Mouse (Mus musculus): ENCODE measurements around the gene Slc9a9. TPM values are rescaled to one million over a fixed set of nuclear protein-coding genes. Genes with fewer than 3 reads are reported as not detected.

Slc9a9 gene
- polyA plus RNA-seq, 1 experiment from 2014 or later = 6.7 TPM

DNA sequence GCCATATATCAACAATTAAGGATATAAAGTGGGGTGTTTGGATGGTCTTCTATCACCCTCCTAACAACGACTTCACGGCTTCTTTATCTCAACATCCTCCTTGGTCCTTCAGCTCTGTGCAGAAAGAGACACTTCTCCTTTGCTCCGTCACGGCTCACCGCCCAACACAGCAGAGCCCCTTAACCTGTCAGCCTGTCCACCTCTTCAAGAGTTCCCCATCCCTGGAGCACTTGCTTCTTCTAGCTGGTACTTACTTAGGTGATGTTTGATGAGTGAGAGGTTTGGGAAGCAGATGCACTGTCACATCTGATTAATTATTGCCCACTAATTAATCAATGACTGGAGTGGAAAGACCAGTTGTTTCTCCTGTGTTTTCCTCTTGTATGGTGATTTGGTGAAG lies 213.7 kb downstream of the Slc9a9 start:
- 88% methylated on average over 5 of the region's 5 CpGs for WGBS
- Histone ChIP-seq H3K36me3 (ENCODE audit: control insufficient read depth, insufficient read depth, low read length) (no peaks in the 10 kb centered on the region), H3K27ac (replicated peaks; ENCODE audit: low read depth, low read length) (no peak overlapping the region), H3K27me3 (ENCODE audit: control insufficient read depth, insufficient read depth, low read length) (no peaks in the 10 kb centered on the region), H3K9me3 (ENCODE audit: control insufficient read depth, low read length) (no peaks in the 10 kb centered on the region), H3K4me2 (ENCODE audit: low read length) (no peak overlapping the region), H3K4me1 (ENCODE audit: control insufficient read depth, insufficient read depth, low read length) (no peaks in the 10 kb centered on the region), H3K9ac (replicated peaks; ENCODE audit: low read length) (no peak overlapping the region), H3K4me3 (replicated peaks; ENCODE audit: low read depth, low read length) (no peak overlapping the region)
- ATAC-seq (ENCODE audit: low FRiP score, low TSS enrichment) (no peak), DNase-seq (no peak)

DNA sequence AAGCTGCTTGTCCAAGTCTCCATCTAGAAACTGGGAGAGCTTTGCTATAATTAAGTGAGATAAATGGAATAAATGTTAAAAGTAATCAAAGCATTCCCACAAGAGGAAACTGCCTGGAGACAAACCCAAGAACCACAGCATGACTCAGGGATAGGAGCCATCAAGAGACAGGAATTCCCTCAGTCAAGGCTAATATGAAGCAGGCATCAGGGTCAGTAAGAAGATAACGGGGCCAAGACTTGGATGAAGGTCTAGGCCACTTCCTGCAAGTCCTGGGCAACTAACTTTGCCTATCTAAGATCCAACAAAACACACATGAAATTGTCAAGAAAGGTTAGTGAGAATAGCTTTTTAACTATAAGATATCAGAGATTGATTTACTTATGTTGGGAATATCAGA lies 215.4 kb downstream of the Slc9a9 start:
- H3K9me3 ChIP-seq (ENCODE audit: control insufficient read depth, low read length) = no peaks in the 10 kb centered on the region
- 91% methylated on average over 1 of the region's 1 CpGs for WGBS
- DNase-seq (no peak), ATAC-seq (ENCODE audit: low FRiP score, low TSS enrichment) (no peak)
- no peak overlapping the region for H3K4me3 ChIP-seq (replicated peaks; ENCODE audit: low read depth, low read length)
- H3K27ac ChIP-seq (replicated peaks; ENCODE audit: low read depth, low read length) = no peak overlapping the region
- no peaks in the 10 kb centered on the region for H3K36me3 ChIP-seq (ENCODE audit: control insufficient read depth, insufficient read depth, low read length)
- H3K4me1 ChIP-seq (ENCODE audit: control insufficient read depth, insufficient read depth, low read length) = no peaks in the 10 kb centered on the region
- H3K27me3 ChIP-seq (ENCODE audit: control insufficient read depth, insufficient read depth, low read length) = no peaks in the 10 kb centered on the region
- H3K9ac ChIP-seq (replicated peaks; ENCODE audit: low read length) = no peak overlapping the region
- H3K4me2 ChIP-seq (ENCODE audit: low read length) = no peak overlapping the region

DNA sequence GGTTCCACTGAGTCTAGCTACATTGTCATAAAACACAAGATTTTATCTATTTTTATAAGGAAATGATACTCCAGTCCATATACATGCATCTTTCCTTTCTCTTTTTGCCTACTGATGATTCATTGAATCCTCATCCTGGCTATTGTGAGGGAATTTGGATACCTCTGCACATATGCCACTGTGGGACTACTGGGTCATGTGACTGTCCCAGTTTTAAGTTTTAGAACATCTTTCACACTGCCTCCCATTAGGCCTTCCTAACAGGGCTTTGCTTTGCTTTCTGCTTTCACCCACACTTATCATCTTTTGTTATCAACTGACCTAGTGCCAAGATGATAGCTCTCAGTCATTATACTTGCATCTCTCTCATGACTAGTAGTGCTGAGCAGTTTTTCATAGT lies 219.9 kb downstream of the Slc9a9 start:
- Histone ChIP-seq H3K9ac (replicated peaks; ENCODE audit: low read length) (no peak overlapping the region), H3K9me3 (ENCODE audit: control insufficient read depth, low read length) (no peaks in the 10 kb centered on the region; the same call in 1 of the 2 replicates), H3K27me3 (ENCODE audit: control insufficient read depth, insufficient read depth, low read length) (no peaks in the 10 kb centered on the region), H3K4me1 (ENCODE audit: control insufficient read depth, insufficient read depth, low read length) (no peaks in the 10 kb centered on the region), H3K4me3 (replicated peaks; ENCODE audit: low read depth, low read length) (no peak overlapping the region), H3K27ac (replicated peaks; ENCODE audit: low read depth, low read length) (no peak overlapping the region), H3K36me3 (ENCODE audit: control insufficient read depth, insufficient read depth, low read length) (no peaks in the 10 kb centered on the region), H3K4me2 (ENCODE audit: low read length) (no peak overlapping the region)
- DNase-seq (no peak), ATAC-seq (ENCODE audit: low FRiP score, low TSS enrichment) (no peak)

DNA sequence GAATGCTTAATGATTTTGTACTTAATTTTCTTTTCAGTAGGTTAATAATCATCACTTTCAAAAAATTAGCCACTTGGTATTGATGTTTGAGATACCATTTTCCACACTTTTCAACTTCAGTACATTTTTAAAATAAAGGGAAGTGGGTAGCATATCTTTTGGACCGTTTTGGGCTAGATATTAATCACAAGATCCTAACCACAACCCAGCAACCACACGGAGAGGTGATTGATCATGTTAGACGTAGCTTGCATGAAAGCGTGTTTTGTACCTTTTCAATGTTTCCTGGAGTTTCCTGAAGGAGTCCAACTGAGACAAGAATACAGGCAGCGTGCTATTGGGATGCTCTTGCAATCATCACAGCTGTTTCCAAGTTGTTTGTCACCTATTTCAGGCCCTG lies 226.2 kb downstream of the Slc9a9 start:
- Histone ChIP-seq H3K27me3 (ENCODE audit: control insufficient read depth, insufficient read depth, low read length) (no peaks in the 10 kb centered on the region), H3K9ac (replicated peaks; ENCODE audit: low read length) (no peak overlapping the region), H3K36me3 (ENCODE audit: control insufficient read depth, insufficient read depth, low read length) (no peaks in the 10 kb centered on the region), H3K4me1 (ENCODE audit: control insufficient read depth, insufficient read depth, low read length) (no peaks in the 10 kb centered on the region), H3K9me3 (ENCODE audit: control insufficient read depth, low read length) (no peaks in the 10 kb centered on the region; the same call in 1 of the 2 replicates), H3K4me2 (ENCODE audit: low read length) (no peak overlapping the region), H3K27ac (replicated peaks; ENCODE audit: low read depth, low read length) (no peak overlapping the region), H3K4me3 (replicated peaks; ENCODE audit: low read depth, low read length) (no peak overlapping the region)
- ATAC-seq (ENCODE audit: low FRiP score, low TSS enrichment) (no peak), DNase-seq (no peak)
- WGBS = 86% methylated on average over 5 of the region's 5 CpGs

DNA sequence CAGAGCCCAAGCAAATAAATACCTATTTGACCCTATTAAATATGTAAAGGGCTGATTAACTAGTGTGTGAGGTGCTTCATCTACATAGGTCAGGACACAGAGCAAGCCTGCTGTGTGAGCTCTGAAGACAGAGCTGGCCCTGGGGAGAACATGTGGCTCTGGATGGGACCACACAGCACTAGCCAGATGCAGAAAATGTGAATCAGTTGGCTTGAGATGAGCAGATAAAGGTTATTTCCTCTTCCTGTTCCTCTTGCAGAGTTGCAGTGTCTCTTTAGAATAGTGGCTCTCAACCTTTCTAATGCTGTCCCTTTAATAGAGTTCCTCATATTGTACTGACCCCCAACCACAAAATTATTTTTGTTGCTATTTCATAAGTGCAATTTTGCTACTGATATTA lies 234.5 kb downstream of the Slc9a9 start:
- Histone ChIP-seq H3K9me3 (ENCODE audit: control insufficient read depth, low read length) (no peaks in the 10 kb centered on the region), H3K4me2 (ENCODE audit: low read length) (no peak overlapping the region), H3K4me1 (ENCODE audit: control insufficient read depth, insufficient read depth, low read length) (no peaks in the 10 kb centered on the region), H3K9ac (replicated peaks; ENCODE audit: low read length) (no peak overlapping the region), H3K27ac (replicated peaks; ENCODE audit: low read depth, low read length) (no peak overlapping the region), H3K36me3 (ENCODE audit: control insufficient read depth, insufficient read depth, low read length) (no peaks in the 10 kb centered on the region), H3K27me3 (ENCODE audit: control insufficient read depth, insufficient read depth, low read length) (no peaks in the 10 kb centered on the region), H3K4me3 (replicated peaks; ENCODE audit: low read depth, low read length) (no peak overlapping the region)
- DNase-seq (no peak), ATAC-seq (ENCODE audit: low FRiP score, low TSS enrichment) (no peak)

DNA sequence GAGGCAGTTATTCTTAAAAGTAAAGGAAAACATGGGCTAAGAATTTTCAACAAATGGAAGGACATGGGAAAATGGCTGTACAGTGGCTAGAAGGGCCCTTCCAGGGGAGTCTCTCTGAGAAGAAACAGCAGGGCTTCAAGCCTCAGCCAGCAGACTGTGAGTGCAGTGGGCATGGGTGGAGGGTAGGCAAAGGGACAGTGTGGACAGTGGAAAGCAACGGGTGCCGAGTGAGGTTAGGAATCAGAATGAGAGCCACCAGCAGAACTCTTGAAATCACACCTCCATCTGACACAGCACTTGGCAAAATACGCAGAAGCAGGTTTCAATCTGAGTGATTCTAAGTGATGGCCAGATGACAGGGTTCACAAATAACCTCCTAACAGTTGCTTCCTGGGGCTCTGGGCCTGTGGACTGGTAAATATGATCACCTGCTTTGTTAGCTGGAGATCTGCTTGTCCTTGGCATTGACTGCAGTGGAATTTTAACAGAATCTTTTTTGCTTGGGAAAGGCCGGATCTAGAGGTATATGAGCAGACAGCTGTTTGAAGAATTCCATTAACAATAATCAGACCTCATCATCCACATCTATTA lies 237.4 kb downstream of the Slc9a9 start:
- Histone ChIP-seq H3K9me3 (ENCODE audit: control insufficient read depth, low read length) (no peaks in the 10 kb centered on the region), H3K27me3 (ENCODE audit: control insufficient read depth, insufficient read depth, low read length) (no peaks in the 10 kb centered on the region), H3K36me3 (ENCODE audit: control insufficient read depth, insufficient read depth, low read length) (no peaks in the 10 kb centered on the region), H3K4me3 (replicated peaks; ENCODE audit: low read depth, low read length) (no peak overlapping the region), H3K27ac (replicated peaks; ENCODE audit: low read depth, low read length) (no peak overlapping the region), H3K4me1 (ENCODE audit: control insufficient read depth, insufficient read depth, low read length) (no peaks in the 10 kb centered on the region), H3K4me2 (ENCODE audit: low read length) (no peak overlapping the region), H3K9ac (replicated peaks; ENCODE audit: low read length) (no peak overlapping the region)
- WGBS = 88% methylated on average over 4 of the region's 4 CpGs
- ATAC-seq (ENCODE audit: low FRiP score, low TSS enrichment) (no peak), DNase-seq (no peak)

DNA sequence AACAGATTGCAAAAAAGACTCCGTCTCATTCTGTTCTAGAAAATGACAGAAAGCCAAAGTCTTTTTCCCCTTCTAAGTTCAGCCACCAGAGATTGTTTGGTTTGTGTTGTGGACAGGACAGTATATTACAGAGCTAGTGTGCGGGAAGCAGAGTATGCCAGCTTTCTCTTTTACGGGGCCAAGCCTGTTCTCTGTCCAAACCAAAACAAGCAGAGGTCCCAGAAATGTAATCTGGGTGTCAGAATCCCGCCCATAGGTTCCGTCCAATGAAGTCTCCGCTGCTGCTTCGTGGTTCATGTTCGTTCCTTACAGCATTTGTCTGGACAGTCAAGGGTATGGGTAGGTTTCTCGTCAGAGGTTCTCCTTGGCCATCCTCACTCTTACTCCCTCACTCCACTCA lies 242.4 kb downstream of the Slc9a9 start:
- Histone ChIP-seq H3K9me3 (ENCODE audit: control insufficient read depth, low read length) (no peaks in the 10 kb centered on the region), H3K36me3 (ENCODE audit: control insufficient read depth, insufficient read depth, low read length) (no peaks in the 10 kb centered on the region), H3K4me3 (replicated peaks; ENCODE audit: low read depth, low read length) (no peak overlapping the region), H3K27ac (replicated peaks; ENCODE audit: low read depth, low read length) (no peak overlapping the region), H3K4me2 (ENCODE audit: low read length) (no peak overlapping the region), H3K9ac (replicated peaks; ENCODE audit: low read length) (no peak overlapping the region), H3K4me1 (ENCODE audit: control insufficient read depth, insufficient read depth, low read length) (no peaks in the 10 kb centered on the region), H3K27me3 (ENCODE audit: control insufficient read depth, insufficient read depth, low read length) (no peaks in the 10 kb centered on the region)
- 92% methylated on average over 9 of the region's 9 CpGs for WGBS
- no peak for DNase-seq
- no peak for ATAC-seq (ENCODE audit: low FRiP score, low TSS enrichment)

DNA sequence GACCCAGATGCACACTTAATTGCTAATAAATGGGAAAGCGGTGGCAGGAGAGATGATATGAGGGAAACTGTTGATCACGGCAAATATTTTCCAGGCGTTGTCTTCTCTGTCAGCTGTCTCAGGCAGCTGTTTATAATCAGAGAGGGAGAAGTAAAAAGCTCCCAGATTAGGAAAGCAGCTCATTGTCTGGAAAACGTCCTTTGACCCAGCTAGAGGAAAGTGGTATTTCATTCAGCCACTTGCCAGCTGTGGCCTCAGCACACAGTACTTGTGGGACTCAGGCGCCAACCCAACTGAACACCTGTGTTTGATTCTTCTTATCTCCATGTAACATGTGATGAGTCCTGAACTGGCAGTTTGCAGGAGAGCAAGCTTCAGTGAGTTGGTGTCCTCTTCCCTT lies 252.4 kb downstream of the Slc9a9 start:
- Histone ChIP-seq H3K27ac (replicated peaks; ENCODE audit: low read depth, low read length) (no peak overlapping the region), H3K9ac (replicated peaks; ENCODE audit: low read length) (no peak overlapping the region), H3K27me3 (ENCODE audit: control insufficient read depth, insufficient read depth, low read length) (no peaks in the 10 kb centered on the region), H3K4me1 (ENCODE audit: control insufficient read depth, insufficient read depth, low read length) (no peaks in the 10 kb centered on the region), H3K36me3 (ENCODE audit: control insufficient read depth, insufficient read depth, low read length) (no peaks in the 10 kb centered on the region), H3K4me2 (ENCODE audit: low read length) (no peak overlapping the region), H3K9me3 (ENCODE audit: control insufficient read depth, low read length) (no peaks in the 10 kb centered on the region), H3K4me3 (replicated peaks; ENCODE audit: low read depth, low read length) (no peak overlapping the region)
- ATAC-seq (ENCODE audit: low FRiP score, low TSS enrichment) (no peak), DNase-seq (no peak)
- WGBS = 60% methylated on average over 5 of the region's 5 CpGs

DNA sequence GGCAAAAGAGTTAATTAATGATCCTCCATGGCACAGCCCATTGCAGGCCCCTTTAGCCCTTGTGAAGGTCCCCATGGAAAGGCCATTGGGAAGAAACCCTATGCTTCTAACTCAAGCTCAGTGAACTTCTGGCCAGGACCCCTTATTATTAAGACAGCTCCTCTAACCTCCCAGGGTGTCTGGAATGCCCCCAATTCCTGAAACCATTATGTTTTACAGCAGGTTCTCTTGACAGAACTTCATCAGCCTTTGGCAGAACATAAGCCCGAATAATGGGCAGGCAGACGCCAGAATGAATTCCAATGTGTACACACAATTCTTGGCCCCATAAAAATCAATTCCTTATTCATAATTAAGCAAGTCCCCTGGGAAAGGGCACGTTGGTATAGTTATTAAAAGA lies 256.1 kb downstream of the Slc9a9 start:
- peak; percentile 35 for DNase-seq
- Histone ChIP-seq H3K4me3 (replicated peaks; ENCODE audit: low read depth, low read length) (no peak overlapping the region), H3K36me3 (ENCODE audit: control insufficient read depth, insufficient read depth, low read length) (no peaks in the 10 kb centered on the region), H3K4me2 (ENCODE audit: low read length) (no peak overlapping the region), H3K27ac (replicated peaks; ENCODE audit: low read depth, low read length) (no peak overlapping the region), H3K4me1 (ENCODE audit: control insufficient read depth, insufficient read depth, low read length) (no peaks in the 10 kb centered on the region), H3K9me3 (ENCODE audit: control insufficient read depth, low read length) (peaks cover 2% of the 10 kb centered on the region; the same call in 1 of the 2 replicates), H3K27me3 (ENCODE audit: control insufficient read depth, insufficient read depth, low read length) (no peaks in the 10 kb centered on the region), H3K9ac (replicated peaks; ENCODE audit: low read length) (no peak overlapping the region)
- ATAC-seq (ENCODE audit: low FRiP score, low TSS enrichment) = no peak
- WGBS = 54% methylated on average over 3 of the region's 3 CpGs

Data from midbrain, embryonic 14.5 days (tissue).